Mouse (Mus musculus): Measurements from ENCODE around the gene Mybphl. TPM values are rescaled to one million over a fixed set of nuclear protein-coding genes. Genes with fewer than 3 reads are reported as not detected.
A peak's percentile ranks its signal among the peaks of the same experiment; 100 is the strongest.

The Mybphl gene
- polyA plus RNA-seq, 1 experiment from 2014 or later, result not detected

- H3K9ac ChIP-seq, result no peak overlapping the region
- 86% methylated on average over 2 of the region's 2 CpGs for WGBS
These were observed 23.7 kb upstream of the Mybphl start for GRCm38 (mm10) chr3:108341040-108341439.

DNA sequence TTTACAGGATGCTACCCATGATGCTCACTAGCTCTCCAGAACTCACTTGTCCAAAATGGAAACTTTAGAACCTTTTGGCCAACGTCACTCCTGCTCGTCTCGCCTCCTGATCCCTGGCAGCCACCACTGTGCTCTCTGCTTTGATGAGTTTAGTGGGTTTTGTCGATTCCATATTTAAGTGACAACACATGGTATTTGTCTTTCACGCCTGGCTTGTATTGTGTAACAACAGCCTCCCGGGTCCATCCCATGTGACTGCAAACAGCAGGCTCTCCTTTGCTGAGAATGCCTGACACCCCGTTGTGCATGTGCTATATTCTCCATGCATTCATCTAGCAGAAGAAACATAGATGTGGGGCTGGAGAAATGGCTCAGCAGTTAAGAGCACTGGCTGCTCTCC is 22.5 kb upstream of the Mybphl start:
- Histone ChIP-seq H3K27ac (no peak overlapping the region), H3K27me3 (no peaks in the 10 kb centered on the region), H3K4me2 (no peak overlapping the region), H3K9ac (no peak overlapping the region), H3K4me3 (no peak overlapping the region), H3K9me3 (replicated peaks) (no peaks in the 10 kb centered on the region), H3K4me1 (no peaks in the 10 kb centered on the region), H3K36me3 (ENCODE audit: poor library complexity, severe bottlenecking) (peaks cover 91% of the 10 kb centered on the region)
- no peak for ATAC-seq
- 88% methylated on average over 7 of the region's 7 CpGs for WGBS

More at GRCm38 (mm10) chr3:108341040-108341439, 23.7 kb upstream of the Mybphl start:
- H3K27me3 ChIP-seq, result no peaks in the 10 kb centered on the region
- no peak for ATAC-seq
- peaks cover 89% of the 10 kb centered on the region for H3K36me3 ChIP-seq (ENCODE audit: poor library complexity, severe bottlenecking)
- H3K27ac ChIP-seq, result no peak overlapping the region
- H3K4me1 ChIP-seq, result no peaks in the 10 kb centered on the region
- no peak overlapping the region for H3K4me3 ChIP-seq
- no peak overlapping the region for H3K4me2 ChIP-seq
- H3K9me3 ChIP-seq (replicated peaks), result no peaks in the 10 kb centered on the region

DNA sequence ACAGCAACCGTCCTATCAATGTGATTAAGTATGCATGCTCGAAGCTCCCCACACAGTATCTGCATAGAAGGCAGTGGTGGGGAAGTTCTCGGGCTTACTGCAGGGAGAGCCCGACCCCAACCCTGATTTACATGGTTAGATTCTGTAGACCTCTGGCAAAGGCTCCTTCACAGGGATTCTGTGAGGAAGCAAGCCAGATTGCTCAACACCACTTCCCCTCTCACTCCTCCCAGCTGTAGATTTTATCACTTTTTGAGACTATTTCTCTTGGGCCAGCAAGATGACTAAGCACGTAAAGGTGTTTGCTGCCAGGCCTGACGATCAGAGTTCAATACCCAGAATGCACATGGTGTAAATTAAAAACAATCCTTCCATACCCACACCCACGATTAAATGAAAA is 18.9 kb upstream of the Mybphl start:
- 88% methylated on average over 7 of the region's 7 CpGs for WGBS
- no peaks in the 10 kb centered on the region for H3K27me3 ChIP-seq
- H3K4me3 ChIP-seq, result no peak overlapping the region
- H3K4me2 ChIP-seq, result no peak overlapping the region
- no peak for ATAC-seq
- no peaks in the 10 kb centered on the region for H3K4me1 ChIP-seq
- no peaks in the 10 kb centered on the region for H3K9me3 ChIP-seq (replicated peaks)
- H3K9ac ChIP-seq, result no peak overlapping the region
- peaks cover 91% of the 10 kb centered on the region for H3K36me3 ChIP-seq (ENCODE audit: poor library complexity, severe bottlenecking)
- no peak overlapping the region for H3K27ac ChIP-seq

GRCm38 (mm10) chr3:108348376-108348775 is 16.3 kb upstream of the Mybphl start:
- Histone ChIP-seq H3K9ac (no peak overlapping the region), H3K4me3 (no peak overlapping the region), H3K36me3 (ENCODE audit: poor library complexity, severe bottlenecking) (peaks cover 87% of the 10 kb centered on the region), H3K4me2 (no peak overlapping the region), H3K27me3 (no peaks in the 10 kb centered on the region), H3K27ac (no peak overlapping the region), H3K9me3 (replicated peaks) (no peaks in the 10 kb centered on the region), H3K4me1 (no peaks in the 10 kb centered on the region)
- no peak for ATAC-seq
- WGBS, result 94% methylated on average over 9 of the region's 9 CpGs

DNA sequence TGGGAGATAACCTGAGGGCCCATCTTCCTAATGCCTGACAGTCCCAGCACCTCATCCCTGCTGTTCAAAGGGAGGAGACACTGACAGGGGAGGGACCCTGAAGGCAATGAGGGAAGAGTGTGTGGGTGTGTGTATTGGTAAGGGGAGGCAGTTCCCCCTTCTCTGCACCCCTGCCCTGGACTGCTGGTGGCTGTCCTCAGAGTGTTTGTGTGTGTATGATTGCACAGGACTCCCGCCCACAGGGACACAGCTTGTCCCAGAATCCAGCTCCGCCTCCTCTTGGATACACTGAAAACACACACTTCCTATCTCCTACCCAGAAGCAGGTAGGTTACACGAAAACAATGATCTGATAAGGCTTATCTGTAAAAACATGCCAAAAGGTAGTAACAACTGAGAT is 9.5 kb upstream of the Mybphl start:
- Histone ChIP-seq H3K36me3 (ENCODE audit: poor library complexity, severe bottlenecking) (peaks cover 87% of the 10 kb centered on the region), H3K27me3 (no peaks in the 10 kb centered on the region), H3K4me2 (no peak overlapping the region), H3K27ac (no peak overlapping the region), H3K4me3 (no peak overlapping the region), H3K4me1 (no peaks in the 10 kb centered on the region), H3K9me3 (replicated peaks) (no peaks in the 10 kb centered on the region), H3K9ac (no peak overlapping the region)
- ATAC-seq, result no peak
- WGBS, result 97% methylated on average over 3 of the region's 3 CpGs

DNA sequence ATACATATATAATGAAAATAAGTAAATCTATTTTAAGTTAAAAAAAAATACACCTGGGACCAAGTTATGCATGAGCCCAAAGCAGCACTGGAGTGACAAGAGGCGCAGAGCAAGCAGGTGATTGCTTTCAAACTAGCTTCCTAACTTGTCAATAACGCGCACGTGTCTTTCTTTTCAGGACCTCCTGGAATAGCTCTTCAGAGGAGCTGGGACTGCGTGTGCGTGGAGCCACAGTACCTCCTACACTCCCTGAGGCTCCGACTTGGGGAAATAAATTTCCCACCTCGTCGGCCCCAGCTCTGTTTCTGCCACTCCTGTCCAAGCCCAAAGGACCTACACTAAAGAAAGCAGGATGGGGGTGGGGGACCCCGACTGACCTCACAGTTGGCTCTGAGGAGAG is 7.7 kb upstream of the Mybphl start:
- no peak overlapping the region for H3K4me2 ChIP-seq
- WGBS, result 93% methylated on average over 10 of the region's 10 CpGs
- no peak overlapping the region for H3K9ac ChIP-seq
- no peak overlapping the region for H3K4me3 ChIP-seq
- H3K9me3 ChIP-seq (replicated peaks), result no peaks in the 10 kb centered on the region
- H3K27me3 ChIP-seq, result no peaks in the 10 kb centered on the region
- peaks cover 69% of the 10 kb centered on the region for H3K36me3 ChIP-seq (ENCODE audit: poor library complexity, severe bottlenecking)
- no peak overlapping the region for H3K27ac ChIP-seq
- peaks cover 8% of the 10 kb centered on the region for H3K4me1 ChIP-seq
- ATAC-seq, result no peak

- no peak overlapping the region for H3K9ac ChIP-seq
- 79% methylated on average over 6 of the region's 6 CpGs for WGBS
- H3K4me2 ChIP-seq, result no peak overlapping the region
- H3K9me3 ChIP-seq (replicated peaks), result no peaks in the 10 kb centered on the region
- ATAC-seq, result no peak
- H3K36me3 ChIP-seq (ENCODE audit: poor library complexity, severe bottlenecking), result peaks cover 59% of the 10 kb centered on the region
- no peak overlapping the region; the same call in 1 of the 2 replicates for H3K27ac ChIP-seq
- peaks cover 10% of the 10 kb centered on the region for H3K4me1 ChIP-seq
- H3K27me3 ChIP-seq, result no peaks in the 10 kb centered on the region
- no peak overlapping the region for H3K4me3 ChIP-seq
These were observed 6.3 kb upstream of the Mybphl start for GRCm38 (mm10) chr3:108358445-108358844.

GRCm38 (mm10) chr3:108360894-108361293 is 3.8 kb upstream of the Mybphl start:
- Histone ChIP-seq H3K9ac (peak overlapping the region; percentile 34), H3K27ac (0 out of 2 replicates have a peak overlapping the region, but pooled peaks have one; percentile 31), H3K36me3 (ENCODE audit: poor library complexity, severe bottlenecking) (peaks cover 34% of the 10 kb centered on the region), H3K4me2 (no peak overlapping the region), H3K9me3 (replicated peaks) (no peaks in the 10 kb centered on the region), H3K27me3 (no peaks in the 10 kb centered on the region), H3K4me3 (no peak overlapping the region), H3K4me1 (peaks cover 20% of the 10 kb centered on the region)
- ATAC-seq, result peak; percentile 22; the same call in 1 of the 2 replicates
- 10% methylated on average over 7 of the region's 7 CpGs for WGBS

DNA sequence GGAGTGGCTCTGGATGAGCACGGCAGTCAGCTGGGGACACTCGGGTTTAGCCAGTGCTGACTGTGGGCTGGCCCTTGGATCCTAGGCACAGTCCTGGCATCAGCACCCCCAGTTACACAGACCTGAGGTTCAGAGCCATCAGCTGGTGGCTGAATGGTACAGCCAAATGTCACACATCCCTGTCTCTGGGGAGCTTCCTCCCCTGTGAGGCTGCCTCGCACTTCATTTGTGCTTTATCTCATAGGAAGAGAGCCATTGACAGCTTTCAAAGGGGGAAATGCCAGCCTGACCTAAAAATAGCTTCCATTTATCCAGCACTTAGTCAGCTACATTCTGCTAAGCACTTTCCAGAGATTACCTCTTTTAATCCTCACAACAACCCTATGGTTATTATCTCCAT is 1.1 kb upstream of the Mybphl start:
- Histone ChIP-seq H3K9ac (no peak overlapping the region), H3K36me3 (ENCODE audit: poor library complexity, severe bottlenecking) (peaks cover 7% of the 10 kb centered on the region; the same call in 1 of the 2 replicates), H3K4me3 (no peak overlapping the region), H3K9me3 (replicated peaks) (no peaks in the 10 kb centered on the region), H3K4me2 (no peak overlapping the region), H3K27me3 (no peaks in the 10 kb centered on the region), H3K4me1 (peaks cover 20% of the 10 kb centered on the region), H3K27ac (peak overlapping the region; percentile 57; the same call in 1 of the 2 replicates)
- 0 out of 2 replicates have a peak, but pooled peaks have one; percentile 16 for ATAC-seq
- 70% methylated on average over 3 of the region's 3 CpGs for WGBS

DNA sequence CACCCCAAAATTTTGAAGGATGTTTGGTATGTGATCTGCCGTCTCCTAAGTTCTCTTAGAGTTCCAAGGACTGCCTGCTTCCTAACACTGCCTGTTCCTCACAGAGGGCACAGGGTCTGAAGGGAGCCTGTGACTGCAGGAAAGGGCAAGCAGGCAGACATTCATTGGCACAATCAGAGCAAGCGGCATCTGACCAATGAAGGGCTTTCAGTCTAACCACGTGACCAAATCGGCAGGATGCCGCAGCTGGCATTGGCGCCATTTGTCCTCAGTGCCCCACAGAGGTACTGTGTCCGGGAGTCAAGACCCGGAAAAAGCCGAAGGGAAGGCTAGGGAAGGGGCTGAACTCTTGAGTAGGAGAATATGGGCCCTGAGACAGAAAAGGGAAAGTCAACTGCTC is 2.5 kb downstream of the Mybphl start:
- WGBS, result 73% methylated on average over 9 of the region's 9 CpGs
- no peaks in the 10 kb centered on the region for H3K27me3 ChIP-seq
- no peak overlapping the region for H3K27ac ChIP-seq
- H3K4me2 ChIP-seq, result peak overlapping the region; percentile 36
- H3K9me3 ChIP-seq (replicated peaks), result no peaks in the 10 kb centered on the region
- H3K36me3 ChIP-seq (ENCODE audit: poor library complexity, severe bottlenecking), result no peaks in the 10 kb centered on the region
- no peak overlapping the region; the same call in 1 of the 2 replicates for H3K4me3 ChIP-seq
- peak; percentile 52 for ATAC-seq
- H3K4me1 ChIP-seq, result peaks cover 11% of the 10 kb centered on the region; the same call in 1 of the 2 replicates
- H3K9ac ChIP-seq, result no peak overlapping the region

GRCm38 (mm10) chr3:108367828-108368227 is 3.1 kb downstream of the Mybphl start:
- no peaks in the 10 kb centered on the region for H3K9me3 ChIP-seq (replicated peaks)
- H3K4me1 ChIP-seq, result peaks cover 11% of the 10 kb centered on the region; the same call in 1 of the 2 replicates
- no peaks in the 10 kb centered on the region for H3K27me3 ChIP-seq
- H3K4me3 ChIP-seq, result no peak overlapping the region
- H3K27ac ChIP-seq, result no peak overlapping the region
- no peak for ATAC-seq
- 85% methylated on average over 3 of the region's 3 CpGs for WGBS
- H3K9ac ChIP-seq, result no peak overlapping the region
- no peaks in the 10 kb centered on the region for H3K36me3 ChIP-seq (ENCODE audit: poor library complexity, severe bottlenecking)
- 0 out of 2 replicates have a peak overlapping the region, but pooled peaks have one; percentile 36 for H3K4me2 ChIP-seq

DNA sequence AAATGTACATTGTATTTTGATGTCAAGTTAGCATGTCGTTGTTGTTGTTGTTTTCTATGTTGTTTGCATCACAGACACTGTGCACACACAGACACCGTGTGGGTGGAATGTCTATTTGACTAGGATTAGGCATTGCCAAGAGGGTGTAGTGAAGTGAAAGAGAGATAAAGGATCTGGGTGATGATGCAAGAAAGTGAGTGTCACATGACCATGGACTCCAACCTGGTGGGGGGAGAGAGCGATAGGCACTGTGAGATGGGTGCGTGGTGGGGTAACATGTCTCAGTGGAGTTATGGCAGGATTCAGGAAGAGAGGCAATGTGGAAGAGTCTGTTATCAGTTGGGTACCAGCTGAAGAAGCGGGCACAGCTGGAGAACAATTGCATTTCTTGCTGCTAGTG is 4.0 kb downstream of the Mybphl start:
- H3K36me3 ChIP-seq (ENCODE audit: poor library complexity, severe bottlenecking), result no peaks in the 10 kb centered on the region
- 82% methylated on average over 5 of the region's 5 CpGs for WGBS

GRCm38 (mm10) chr3:108372274-108372673 is 7.6 kb downstream of the Mybphl start:
- Histone ChIP-seq H3K9me3 (replicated peaks) (no peaks in the 10 kb centered on the region), H3K4me3 (no peak overlapping the region), H3K4me1 (no peaks in the 10 kb centered on the region), H3K4me2 (no peak overlapping the region), H3K27me3 (no peaks in the 10 kb centered on the region), H3K36me3 (ENCODE audit: poor library complexity, severe bottlenecking) (no peaks in the 10 kb centered on the region), H3K27ac (no peak overlapping the region), H3K9ac (no peak overlapping the region)
- 67% methylated on average over 3 of the region's 3 CpGs for WGBS
- no peak for ATAC-seq

More for the DNA sequence above, 4.0 kb downstream of the Mybphl start:
- Histone ChIP-seq H3K4me3 (no peak overlapping the region), H3K9me3 (replicated peaks) (no peaks in the 10 kb centered on the region), H3K4me1 (peaks cover 7% of the 10 kb centered on the region; the same call in 1 of the 2 replicates), H3K9ac (no peak overlapping the region), H3K27ac (no peak overlapping the region), H3K27me3 (no peaks in the 10 kb centered on the region), H3K4me2 (no peak overlapping the region)
- no peak for ATAC-seq
